Mouse (Mus musculus): ENCODE measurements around the gene Emilin3.

- TF ChIP-seq POLR2A (IDR thresholded peaks at IDR 0.05; ENCODE audit: insufficient read depth, low read length): no peak
- TF ChIP-seq CTCF (IDR thresholded peaks at IDR 0.05; ENCODE audit: low read depth, low read length): no peak
- no peak for TF ChIP-seq EP300 (IDR thresholded peaks at IDR 0.05; ENCODE audit: insufficient read depth, low read depth, low read length)
Observed at GRCm38 (mm10) chr2:160914656-160915055, 2.5 kb upstream of the Emilin3 start.

Measured in ES-Bruce4 (cell line).